Mouse (Mus musculus) liver, embryonic 11.5 days (tissue): Measurements from ENCODE around the gene Babam1. TPM values are rescaled to one million over a fixed set of nuclear protein-coding genes. Genes with fewer than 3 reads are reported as not detected.

Experiments used
- ATAC-seq: fragments of 200-750 bp; cut with Nextera tagmentation; replicated peaks from 2 replicates; pipeline ENCODE4 v1.8.0; 2017; ENCODE audit warnings: moderate number of reproducible peaks, mild to moderate bottlenecking, moderate TSS enrichment, moderate library complexity; ENCODE audit not compliant: low FRiP score
- DNase-seq: peaks from one replicate; pipeline ENCODE4 v3.0.0-alpha.2; 2017; ENCODE audit warnings: low spot score
- H3K27ac ChIP-seq: fragments of 300-500 bp; sonication (generic); 2 replicates; pipeline ENCODE4 v1.5.1; 2014; ENCODE audit warnings: mild to moderate bottlenecking, low read depth, low read length, control low read depth
- H3K27me3 ChIP-seq: fragments of 300-500 bp; sonication (generic); replicated peaks from 2 replicates; pipeline ENCODE4 v1.6.1; 2014; ENCODE audit warnings: low read length, mixed read lengths; ENCODE audit not compliant: control insufficient read depth, insufficient read depth
- H3K36me3 ChIP-seq: fragments of 300-500 bp; sonication (generic); 2 replicates; pipeline ENCODE4 v1.6.1; 2014; ENCODE audit warnings: mild to moderate bottlenecking, low read length, moderate library complexity, mixed read lengths; ENCODE audit not compliant: control insufficient read depth, insufficient read depth
- H3K4me1 ChIP-seq: fragments of 300-500 bp; sonication (generic); replicated peaks from 2 replicates; pipeline ENCODE4 v1.6.1; 2014; ENCODE audit warnings: low read length, mixed read lengths; ENCODE audit not compliant: control insufficient read depth, insufficient read depth
- H3K4me2 ChIP-seq: fragments of 300-500 bp; sonication (generic); 2 replicates; pipeline ENCODE4 v1.6.1; 2014; ENCODE audit warnings: mild to moderate bottlenecking, control low read depth, moderate library complexity
- H3K4me3 ChIP-seq: fragments of 300-500 bp; sonication (generic); 2 replicates; pipeline ENCODE4 v1.5.1; 2014; ENCODE audit warnings: low read depth, low read length, control low read depth
- H3K9ac ChIP-seq: fragments of 300-500 bp; sonication (generic); 2 replicates; pipeline ENCODE4 v1.6.1; 2014; ENCODE audit warnings: low read depth, low read length, control low read depth
- H3K9me3 ChIP-seq: fragments of 300-500 bp; sonication (generic); 2 replicates; pipeline ENCODE4 v1.6.1; 2016; ENCODE audit warnings: low read length, inconsistent platforms, mixed read lengths; ENCODE audit not compliant: control insufficient read depth
- WGBS: fragments of 180-500 bp; shearing (Covaris S2); extraction: QIAGEN DNeasy Blood & Tissue Kit; methylation state at CpG from one replicate; pipeline ENCODE4 v1.1.7; 2014; 5-methylcytosine and 5-hydroxymethylcytosine counted together
- polyA plus RNA-seq: library from polyadenylated mRNA; unstranded; fragments of >200 nt; fragmentation: Nextera tagmentation; extraction: Ambion mirVana; gene quantifications from 2 replicates; pipeline ENCODE4 v1.2.1, GENCODE M21; 2014

The Babam1 gene
- polyA plus RNA-seq, 1 experiment from 2014 or later, result 102 TPM

GRCm38 (mm10) chr8:71388267-71388666, 8.4 kb upstream of the Babam1 start:
- DNase-seq (no peak), ATAC-seq (no peak)
- no peaks in the 10 kb centered on the region for H3K9me3 ChIP-seq
- H3K9ac ChIP-seq, result no peak overlapping the region
- H3K27me3 ChIP-seq, result no peaks in the 10 kb centered on the region
- no peak overlapping the region for H3K27ac ChIP-seq
- no peaks in the 10 kb centered on the region for H3K36me3 ChIP-seq
- no peak overlapping the region for H3K4me2 ChIP-seq
- H3K4me1 ChIP-seq, result 0 out of 2 replicates have a peak, but pooled peaks cover 1% of the 10 kb centered on the region
- no peak overlapping the region for H3K4me3 ChIP-seq
- WGBS, result 42% methylated on average over 1 of the region's 1 CpGs

- Histone ChIP-seq H3K4me3 (no peak overlapping the region), H3K27me3 (no peaks in the 10 kb centered on the region), H3K4me2 (no peak overlapping the region), H3K27ac (no peak overlapping the region), H3K9me3 (no peaks in the 10 kb centered on the region), H3K36me3 (no peaks in the 10 kb centered on the region), H3K9ac (no peak overlapping the region), H3K4me1 (0 out of 2 replicates have a peak, but pooled peaks cover 8% of the 10 kb centered on the region)
- ATAC-seq (no peak), DNase-seq (no peak)
- WGBS, result 81% methylated on average over 2 of the region's 2 CpGs
Measured at GRCm38 (mm10) chr8:71391696-71392095, 5.0 kb upstream of the Babam1 start.

GRCm38 (mm10) chr8:71392391-71392790, 4.3 kb upstream of the Babam1 start:
- ATAC-seq, result no peak
- no peaks in the 10 kb centered on the region for H3K27me3 ChIP-seq

GRCm38 (mm10) chr8:71392871-71393270, 3.8 kb upstream of the Babam1 start:
- 21% methylated on average over 3 of the region's 3 CpGs for WGBS
- no peaks in the 10 kb centered on the region for H3K27me3 ChIP-seq
- no peak overlapping the region for H3K9ac ChIP-seq
- DNase-seq (no peak), ATAC-seq (0 out of 2 replicates have a peak, but pooled peaks have one; percentile 32)
- H3K27ac ChIP-seq, result no peak overlapping the region
- no peaks in the 10 kb centered on the region for H3K36me3 ChIP-seq
- 0 out of 2 replicates have a peak overlapping the region, but pooled peaks have one; percentile 7 for H3K4me3 ChIP-seq
- no peaks in the 10 kb centered on the region for H3K9me3 ChIP-seq
- H3K4me1 ChIP-seq, result peaks cover 14% of the 10 kb centered on the region
- peak overlapping the region; percentile 18; the same call in 1 of the 2 replicates for H3K4me2 ChIP-seq

More at GRCm38 (mm10) chr8:71392391-71392790, 4.3 kb upstream of the Babam1 start:
- no peak overlapping the region for H3K4me2 ChIP-seq
- WGBS, result 72% methylated on average over 5 of the region's 5 CpGs
- H3K36me3 ChIP-seq, result no peaks in the 10 kb centered on the region
- no peak for DNase-seq
- H3K27ac ChIP-seq, result no peak overlapping the region
- no peaks in the 10 kb centered on the region for H3K9me3 ChIP-seq
- peaks cover 10% of the 10 kb centered on the region for H3K4me1 ChIP-seq
- no peak overlapping the region for H3K9ac ChIP-seq
- no peak overlapping the region for H3K4me3 ChIP-seq

- 0 out of 2 replicates have a peak overlapping the region, but pooled peaks have one; percentile 17 for H3K4me3 ChIP-seq
- H3K9ac ChIP-seq, result no peak overlapping the region
- peaks cover 8% of the 10 kb centered on the region; the same call in 1 of the 2 replicates for H3K36me3 ChIP-seq
- H3K9me3 ChIP-seq, result no peaks in the 10 kb centered on the region
- no peak overlapping the region for H3K27ac ChIP-seq
- H3K27me3 ChIP-seq, result no peaks in the 10 kb centered on the region
- ATAC-seq, result no peak
- H3K4me1 ChIP-seq, result peaks cover 14% of the 10 kb centered on the region
- peak overlapping the region; percentile 35 for H3K4me2 ChIP-seq
- DNase-seq, result no peak
- WGBS, result 78% methylated on average over 7 of the region's 7 CpGs
Measured at GRCm38 (mm10) chr8:71394481-71394880, 2.2 kb upstream of the Babam1 start.

GRCm38 (mm10) chr8:71395071-71395470, 1.6 kb upstream of the Babam1 start:
- Histone ChIP-seq H3K27ac (no peak overlapping the region; the same call in 1 of the 2 replicates), H3K9me3 (no peaks in the 10 kb centered on the region), H3K4me3 (no peak overlapping the region), H3K4me1 (peaks cover 14% of the 10 kb centered on the region), H3K36me3 (peaks cover 11% of the 10 kb centered on the region; the same call in 1 of the 2 replicates), H3K9ac (no peak overlapping the region), H3K4me2 (peak overlapping the region; percentile 15), H3K27me3 (no peaks in the 10 kb centered on the region)
- ATAC-seq (no peak), DNase-seq (no peak)
- 83% methylated on average over 10 of the region's 10 CpGs for WGBS

GRCm38 (mm10) chr8:71395629-71396028, 1.0 kb upstream of the Babam1 start, which contains the start of gene Ushbp1:
TSS of gene Ushbp1 (minus strand) at chr8:71395802.
- Histone ChIP-seq H3K4me3 (peak within 1 kb of the TSS; percentile 92), H3K4me2 (peak within 1 kb of the TSS; percentile 94), H3K4me1 (peaks cover 14% of the 10 kb centered on the region), H3K9ac (peak within 1 kb of the TSS; percentile 46), H3K36me3 (peaks cover 12% of the 10 kb centered on the region; the same call in 1 of the 2 replicates), H3K9me3 (no peaks in the 10 kb centered on the region), H3K27me3 (no peaks in the 10 kb centered on the region), H3K27ac (peak within 1 kb of the TSS; percentile 74)
- DNase-seq, result peak; percentile 31
- WGBS, result 64% methylated on average over 9 of the region's 9 CpGs
- no peak for ATAC-seq

- ATAC-seq, result no peak
- Histone ChIP-seq H3K27ac (no peak overlapping the region), H3K36me3 (peaks cover 13% of the 10 kb centered on the region; the same call in 1 of the 2 replicates), H3K4me1 (peaks cover 14% of the 10 kb centered on the region), H3K9ac (peak overlapping the region; percentile 82), H3K9me3 (no peaks in the 10 kb centered on the region), H3K27me3 (no peaks in the 10 kb centered on the region), H3K4me2 (peak overlapping the region; percentile 94), H3K4me3 (peak overlapping the region; percentile 92)
- DNase-seq, result no peak
- WGBS, result 82% methylated on average over 12 of the region's 12 CpGs
Measured at GRCm38 (mm10) chr8:71397701-71398100, 1.0 kb downstream of the Babam1 start.

GRCm38 (mm10) chr8:71400826-71401225, 4.2 kb downstream of the Babam1 start:
- H3K4me1 ChIP-seq, result peaks cover 12% of the 10 kb centered on the region
- no peak for DNase-seq
- H3K4me2 ChIP-seq, result no peak overlapping the region
- H3K36me3 ChIP-seq, result peaks cover 15% of the 10 kb centered on the region
- no peak for ATAC-seq
- H3K9ac ChIP-seq, result no peak overlapping the region
- H3K27ac ChIP-seq, result no peak overlapping the region
- H3K9me3 ChIP-seq, result no peaks in the 10 kb centered on the region
- H3K27me3 ChIP-seq, result no peaks in the 10 kb centered on the region
- H3K4me3 ChIP-seq, result no peak overlapping the region
- 89% methylated on average over 2 of the region's 2 CpGs for WGBS
